Mouse (Mus musculus) MEL (cell line): Measurements from ENCODE around the gene Thsd7b. TPM values are rescaled to one million over a fixed set of nuclear protein-coding genes. Genes with fewer than 3 reads are reported as not detected.
"Not testable (repeated sequence)": the region's sequence is repeated elsewhere in the genome, so short reads cannot be mapped to it uniquely, and the experiment has no call there.

Experiments used
- DNase-seq: peaks from one replicate; pipeline ENCODE4 v3.0.0; 2011; ENCODE audit warnings: low read depth, low spot score
- H3K27ac ChIP-seq: 2 replicates; pipeline ENCODE4 v1.5.1; 2012; ENCODE audit warnings: low read depth, mild to moderate bottlenecking, control low read depth, low read length, moderate library complexity; ENCODE audit not compliant: control insufficient read depth
- H3K27me3 ChIP-seq, 2 experiments: fragments of 150-350 bp in 1 of 2; sonication (generic) in 1 of 2; 2 replicates each; pipeline ENCODE4 v1.6.1; 2012; ENCODE audit warnings: low read length in 2 of 2, mild to moderate bottlenecking in 2 of 2, improper control_type of control experiment in 1 of 2, moderate library complexity in 1 of 2; ENCODE audit not compliant: insufficient read depth in 2 of 2, control insufficient read depth in 1 of 2
- H3K36me3 ChIP-seq, 2 experiments: 2 replicates each; pipeline ENCODE4 v1.6.1; 2012 to 2014; ENCODE audit warnings: low read length in 2 of 2, improper control_type of control experiment in 1 of 2, inconsistent platforms in 1 of 2, mild to moderate bottlenecking in 1 of 2; ENCODE audit not compliant: insufficient read depth in 2 of 2, control insufficient read depth in 1 of 2
- H3K4me1 ChIP-seq, 2 experiments: fragments of 150-350 bp in 1 of 2; sonication (generic) in 1 of 2; 2 replicates each; pipeline ENCODE4 v1.6.1; 2012; ENCODE audit warnings: low read length in 2 of 2, improper control_type of control experiment in 1 of 2, mild to moderate bottlenecking in 1 of 2; ENCODE audit not compliant: insufficient read depth in 2 of 2, control insufficient read depth in 1 of 2
- H3K4me3 ChIP-seq, 2 experiments: fragments of 150-350 bp in 1 of 2; sonication (generic) in 1 of 2; 2 replicates each; pipeline ENCODE4 v1.5.1; 2012; ENCODE audit warnings: low read depth in 2 of 2, low read length in 2 of 2, mild to moderate bottlenecking in 2 of 2, moderate library complexity in 2 of 2, control low read depth in 1 of 2, improper control_type of control experiment in 1 of 2; ENCODE audit not compliant: control insufficient read depth in 1 of 2, insufficient read depth in 1 of 2
- H3K79me2 ChIP-seq: 2 replicates; pipeline ENCODE4 v1.6.1; 2012; ENCODE audit warnings: mild to moderate bottlenecking, low read length, moderate library complexity; ENCODE audit not compliant: control insufficient read depth, poor library complexity, insufficient read depth
- H3K9ac ChIP-seq: 2 replicates; pipeline ENCODE4 v1.6.1; 2012; ENCODE audit warnings: low read depth, mild to moderate bottlenecking, control low read depth, low read length, moderate library complexity; ENCODE audit not compliant: control insufficient read depth, poor library complexity, severe bottlenecking
- H3K9me3 ChIP-seq: fragments of 150-350 bp; sonication (generic); replicated peaks from 2 replicates; pipeline ENCODE4 v1.6.1; 2012; ENCODE audit warnings: mild to moderate bottlenecking, low read length, improper control_type of control experiment, moderate library complexity; ENCODE audit not compliant: insufficient read depth
- BHLHE40 ChIP-seq: IDR thresholded peaks from 2 replicates; pipeline ENCODE4 v1.6.1; 2012; ENCODE audit warnings: low read depth, mild to moderate bottlenecking, inconsistent platforms, low read length, improper control_type of control experiment, borderline replicate concordance
- ELF1 ChIP-seq: IDR thresholded peaks from 2 replicates; pipeline ENCODE4 v1.6.1; 2014; ENCODE audit warnings: low read depth, mild to moderate bottlenecking, inconsistent platforms, low read length, improper control_type of control experiment, moderate library complexity
- ETS1 ChIP-seq: IDR thresholded peaks from 2 replicates; pipeline ENCODE4 v1.6.1; 2012; ENCODE audit warnings: low read depth, mild to moderate bottlenecking, inconsistent platforms, low read length, improper control_type of control experiment, moderate library complexity
- GABPA ChIP-seq: IDR thresholded peaks from 2 replicates; pipeline ENCODE4 v1.6.1; 2012; ENCODE audit warnings: low read depth, mild to moderate bottlenecking, inconsistent platforms, low read length, improper control_type of control experiment, moderate library complexity
- GATA1 ChIP-seq: IDR thresholded peaks from 2 replicates; pipeline ENCODE4 v1.6.1; 2011; ENCODE audit warnings: low read depth, low read length, improper control_type of control experiment
- JUND ChIP-seq: IDR thresholded peaks from 2 replicates; pipeline ENCODE4 v1.6.1; 2011; ENCODE audit warnings: low read depth, mild to moderate bottlenecking, improper control_type of control experiment, low read length
- MAFK ChIP-seq: IDR thresholded peaks from 2 replicates; pipeline ENCODE4 v1.6.1; 2011; ENCODE audit warnings: low read depth, mild to moderate bottlenecking, low read length, improper control_type of control experiment, borderline replicate concordance
- MAX ChIP-seq: IDR thresholded peaks from 2 replicates; pipeline ENCODE4 v1.6.1; 2011; ENCODE audit warnings: low read length, improper control_type of control experiment
- MXI1 ChIP-seq: IDR thresholded peaks from 2 replicates; pipeline ENCODE4 v1.6.1; 2011; ENCODE audit warnings: mild to moderate bottlenecking, low read depth, low read length, improper control_type of control experiment
- MYB ChIP-seq: IDR thresholded peaks from 2 replicates; pipeline ENCODE4 v1.6.1; 2011; ENCODE audit warnings: mild to moderate bottlenecking, low read depth, low read length, improper control_type of control experiment
- NELFE ChIP-seq: IDR thresholded peaks from 2 replicates; pipeline ENCODE4 v1.6.1; 2011; ENCODE audit warnings: low read depth, low read length, improper control_type of control experiment
- POLR2AphosphoS5 ChIP-seq: IDR thresholded peaks from 2 replicates; pipeline ENCODE4 v1.6.1; 2012; ENCODE audit warnings: low read depth, borderline replicate concordance, mild to moderate bottlenecking, inconsistent platforms, low read length, moderate library complexity, mixed read lengths
- RAD21 ChIP-seq: IDR thresholded peaks from 2 replicates; pipeline ENCODE4 v1.6.1; 2011; ENCODE audit warnings: mild to moderate bottlenecking, low read depth, low read length, improper control_type of control experiment
- SIN3A ChIP-seq: IDR thresholded peaks from 2 replicates; pipeline ENCODE4 v1.6.1; 2012; ENCODE audit warnings: low read length, improper control_type of control experiment, inconsistent platforms
- TBP ChIP-seq: IDR thresholded peaks from 2 replicates; pipeline ENCODE4 v1.8.0; 2011; ENCODE audit warnings: low read depth, low read length, improper control_type of control experiment
- TCF12 ChIP-seq: IDR thresholded peaks from 2 replicates; pipeline ENCODE4 v1.6.1; 2014; ENCODE audit warnings: low read depth, mild to moderate bottlenecking, inconsistent platforms, low read length, improper control_type of control experiment, moderate library complexity
- UBTF ChIP-seq: IDR thresholded peaks from 2 replicates; pipeline ENCODE4 v1.6.1; 2012; ENCODE audit warnings: low read depth, mild to moderate bottlenecking, inconsistent platforms, low read length, improper control_type of control experiment, moderate library complexity, borderline replicate concordance; ENCODE audit not compliant: insufficient read depth
- ZC3H11A ChIP-seq: IDR thresholded peaks from 2 replicates; pipeline ENCODE4 v1.6.1; 2012; ENCODE audit warnings: low read depth, mild to moderate bottlenecking, inconsistent platforms, low read length, improper control_type of control experiment
- ZKSCAN1 ChIP-seq: IDR thresholded peaks from 2 replicates; pipeline ENCODE4 v1.6.1; 2012; ENCODE audit warnings: low read depth, mild to moderate bottlenecking, inconsistent platforms, low read length, improper control_type of control experiment, moderate library complexity
- ZMIZ1 ChIP-seq: IDR thresholded peaks from 2 replicates; pipeline ENCODE4 v1.6.1; 2012; ENCODE audit warnings: low read depth, mild to moderate bottlenecking, inconsistent platforms, low read length, improper control_type of control experiment, moderate library complexity
- polyA plus RNA-seq, 2 experiments: library from polyadenylated mRNA; stranded (reverse) in 1 of 2; unstranded in 1 of 2; fragments of >175 nt in 1 of 2; fragments of >200 nt in 1 of 2; gene quantifications; 2 replicates each; pipeline versions ENCODE4 v1.2.1 to v1.2.4; 2012; ENCODE audit warnings: low replicate concordance in 2 of 2, low read depth in 1 of 2; ENCODE audit not compliant: insufficient read length in 2 of 2, insufficient read depth in 1 of 2, missing spikeins in 1 of 2
- total RNA-seq: library from RNA; depleted of rRNA; stranded (reverse); fragments of 300-350 nt; gene quantifications from 2 replicates; pipeline ENCODE4 v1.2.3, GENCODE M21; 2012

Thsd7b gene
- total and polyA plus RNA-seq, 3 experiments, result not detected

DNA sequence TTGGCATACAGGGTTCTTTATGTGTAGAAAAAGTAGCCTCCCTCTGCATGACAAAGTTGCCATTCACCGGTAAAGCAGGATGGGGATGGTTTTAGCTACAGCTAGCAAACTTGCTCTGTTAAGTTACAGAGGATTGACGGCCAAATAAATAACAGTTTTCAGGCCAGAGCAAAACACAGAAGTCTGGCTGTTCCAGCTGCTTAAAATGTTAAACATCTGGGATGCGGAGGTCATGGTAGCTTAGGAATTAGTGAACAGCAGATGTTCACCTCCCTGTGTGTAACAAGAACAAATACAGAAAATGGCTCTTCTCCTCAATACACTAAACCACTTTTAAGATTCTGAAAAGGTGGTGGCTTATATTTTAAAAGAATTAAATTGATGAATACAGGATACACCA, 944.3 kb downstream of the Thsd7b start:
- Histone ChIP-seq H3K36me3 (no peaks in the 10 kb centered on the region), H3K27ac (no peak overlapping the region), H3K79me2 (no peaks in the 10 kb centered on the region), H3K27me3 (no peaks in the 10 kb centered on the region), H3K9me3 (no peaks in the 10 kb centered on the region), H3K9ac (no peak overlapping the region), H3K4me1 (no peaks in the 10 kb centered on the region), H3K4me3 (no peak overlapping the region)
- TF ChIP-seq RAD21, result no peak
- no peak for DNase-seq

DNA sequence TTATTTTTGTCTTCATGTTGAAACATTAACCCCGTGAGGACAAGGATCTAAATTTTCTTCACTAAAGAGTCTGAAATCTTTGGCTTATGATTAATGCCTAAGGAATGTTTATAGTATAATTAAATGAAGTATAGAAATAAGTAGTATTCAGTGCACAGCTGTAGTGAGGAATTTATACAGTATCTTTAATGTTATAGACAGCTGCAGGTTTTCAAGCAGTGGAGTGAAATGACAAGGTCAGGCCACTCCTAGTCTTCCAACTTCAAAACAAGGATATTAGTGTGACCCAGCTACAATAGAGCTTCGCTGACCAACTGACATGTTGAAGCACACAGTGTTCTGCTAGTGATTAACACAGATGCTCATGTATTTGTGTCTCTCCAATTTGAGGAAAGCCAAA, 949.8 kb downstream of the Thsd7b start:
- no peaks in the 10 kb centered on the region for H3K27me3 ChIP-seq
- H3K4me3 ChIP-seq, result no peak overlapping the region

DNA sequence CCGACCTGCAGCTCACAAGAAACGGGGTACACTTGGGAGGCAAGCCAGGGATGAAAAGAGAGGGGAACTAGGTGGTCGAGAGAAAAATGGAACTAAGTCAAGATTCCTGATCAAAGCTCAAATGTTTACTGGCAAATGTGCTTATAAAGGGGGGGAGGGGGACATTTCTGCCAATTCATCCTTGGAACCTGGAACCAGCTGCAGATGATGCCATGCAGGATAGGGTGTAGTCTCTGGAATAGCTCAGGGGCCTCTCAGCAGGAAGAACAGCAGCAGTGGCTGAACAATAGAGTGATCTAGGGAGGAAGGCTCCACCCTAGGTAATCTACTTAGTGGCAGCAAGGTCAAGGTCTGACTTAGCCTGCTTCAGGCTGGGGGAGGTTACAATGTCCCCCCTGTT, 972.5 kb downstream of the Thsd7b start:
- Histone ChIP-seq H3K4me1 (no peaks in the 10 kb centered on the region), H3K4me3 (no peak overlapping the region), H3K79me2 (no peaks in the 10 kb centered on the region), H3K36me3 (no peaks in the 10 kb centered on the region), H3K9me3 (no peaks in the 10 kb centered on the region), H3K27ac (no peak overlapping the region), H3K9ac (no peak overlapping the region), H3K27me3 (no peaks in the 10 kb centered on the region)
- no peak for DNase-seq
- TF ChIP-seq SIN3A (no peak), JUND (no peak), NELFE (no peak), GABPA (no peak), TCF12 (no peak), ZKSCAN1 (no peak), POLR2AphosphoS5 (no peak), MXI1 (no peak), ETS1 (no peak), BHLHE40 (no peak), ZC3H11A (no peak), MYB (no peak), TBP (no peak), ZMIZ1 (no peak), ELF1 (no peak), UBTF (no peak), GATA1 (no peak)

More for the DNA sequence above, 949.8 kb downstream of the Thsd7b start:
- Histone ChIP-seq H3K9me3 (no peaks in the 10 kb centered on the region), H3K27ac (no peak overlapping the region)
- no peak for TF ChIP-seq SIN3A
- no peak for TF ChIP-seq POLR2AphosphoS5
- TF ChIP-seq ZKSCAN1, result no peak
- no peak for TF ChIP-seq MAX
- no peak for TF ChIP-seq MAFK
- no peak for TF ChIP-seq ETS1
- TF ChIP-seq, all 39 proteins: peak for 0
- H3K36me3 ChIP-seq, result no peaks in the 10 kb centered on the region
- H3K4me1 ChIP-seq, result no peaks in the 10 kb centered on the region
- no peaks in the 10 kb centered on the region for H3K79me2 ChIP-seq
- H3K9ac ChIP-seq, result no peak overlapping the region
- DNase-seq, result no peak

DNA sequence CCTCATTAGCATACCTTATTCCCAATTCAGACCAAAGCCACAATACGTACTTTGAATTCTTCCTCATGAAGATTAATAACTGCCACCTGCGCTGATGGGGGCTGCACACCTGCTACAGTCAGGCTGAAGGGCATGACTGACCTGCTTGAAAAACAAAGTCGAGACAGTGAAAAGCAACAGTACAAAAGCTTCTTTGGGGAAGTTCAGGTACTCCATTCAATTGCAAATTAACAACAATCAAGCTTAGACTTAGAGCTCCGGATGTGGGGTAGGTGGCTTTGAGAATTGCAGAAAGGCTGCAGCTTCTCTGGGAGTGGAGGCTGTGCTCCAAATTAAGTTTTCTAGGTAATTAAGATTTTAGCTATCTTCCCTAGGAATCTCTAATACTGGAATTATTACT, 973.2 kb downstream of the Thsd7b start:
- not testable (repeated sequence) for H3K79me2 ChIP-seq, H3K27me3 ChIP-seq, H3K4me3 ChIP-seq, DNase-seq, H3K4me1 ChIP-seq, H3K27ac ChIP-seq, H3K36me3 ChIP-seq, H3K9me3 ChIP-seq, H3K9ac ChIP-seq
